Mouse (Mus musculus) CH12.LX (cell line): ENCODE measurements around the gene Nfkb2. TPM values are rescaled to one million over a fixed set of nuclear protein-coding genes. Genes with fewer than 3 reads are reported as not detected.

Experiments used
- DNase-seq: peaks from one replicate; pipeline ENCODE4 v3.0.0-alpha.2; 2013; ENCODE audit errors: extremely low read depth
- H3K27ac ChIP-seq: 2 replicates; pipeline ENCODE4 v1.5.1; 2012; ENCODE audit warnings: low read depth, mild to moderate bottlenecking, control low read depth, moderate library complexity; ENCODE audit not compliant: insufficient read depth
- H3K27me3 ChIP-seq: replicated peaks from 2 replicates; pipeline ENCODE3; 2012; ENCODE audit warnings: inconsistent platforms
- H3K36me3 ChIP-seq, 2 experiments: replicated peaks in 1 of 2; 2 replicates each; pipeline versions ENCODE3 to v1.6.1; 2012; ENCODE audit warnings: inconsistent platforms in 1 of 2, low read length in 1 of 2, mild to moderate bottlenecking in 1 of 2, mixed read lengths in 1 of 2, moderate library complexity in 1 of 2; ENCODE audit not compliant: control insufficient read depth in 1 of 2, insufficient read depth in 1 of 2
- H3K4me1 ChIP-seq, 2 experiments: 2 replicates each; pipeline ENCODE4 v1.6.1; 2012; ENCODE audit warnings: inconsistent platforms in 1 of 2, moderate library complexity in 1 of 2; ENCODE audit not compliant: insufficient read depth in 2 of 2, control insufficient read depth in 1 of 2
- H3K4me2 ChIP-seq: 2 replicates; pipeline ENCODE4 v1.6.1; 2012; ENCODE audit warnings: low read depth, mild to moderate bottlenecking, control low read depth; ENCODE audit not compliant: poor library complexity, insufficient read depth, severe bottlenecking
- H3K4me3 ChIP-seq, 3 experiments: fragments of 150-350 bp in 1 of 3; sonication (generic) in 1 of 3; replicated peaks in 1 of 3; 2 replicates each; pipeline versions ENCODE3 to v1.5.1; 2011 to 2012; ENCODE audit warnings: low read depth in 2 of 3, low read length in 2 of 3, mild to moderate bottlenecking in 2 of 3, moderate library complexity in 2 of 3, control low read depth in 1 of 3, improper control_type of control experiment in 1 of 3, inconsistent platforms in 1 of 3, mixed read lengths in 1 of 3; ENCODE audit not compliant: poor library complexity in 1 of 3
- H3K79me2 ChIP-seq: replicated peaks from 2 replicates; pipeline ENCODE4 v1.6.1; 2012; ENCODE audit warnings: mild to moderate bottlenecking, moderate library complexity; ENCODE audit not compliant: control insufficient read depth, poor library complexity, insufficient read depth, severe bottlenecking; ENCODE audit errors: extremely low read depth
- H3K9ac ChIP-seq: 2 replicates; pipeline ENCODE4 v1.6.1; 2012; ENCODE audit warnings: low read depth, mild to moderate bottlenecking, control low read depth, moderate library complexity; ENCODE audit not compliant: insufficient read depth
- H3K9me3 ChIP-seq: replicated peaks from 2 replicates; pipeline ENCODE3; 2012; ENCODE audit warnings: low read length, inconsistent platforms, mixed read lengths
- BHLHE40 ChIP-seq: IDR thresholded peaks from 2 replicates; pipeline ENCODE4 v1.6.1; 2011; ENCODE audit warnings: mild to moderate bottlenecking, low read depth, low read length, improper control_type of control experiment
- E2F4 ChIP-seq: IDR thresholded peaks from 2 replicates; pipeline ENCODE4 v1.6.1; 2011; ENCODE audit warnings: low read depth, low read length, improper control_type of control experiment; ENCODE audit not compliant: insufficient replicate concordance
- ETS1 ChIP-seq: conservative IDR thresholded peaks from 2 replicates; pipeline ENCODE4 v1.6.1; 2012; ENCODE audit warnings: low read depth, mild to moderate bottlenecking, inconsistent platforms, low read length, improper control_type of control experiment, moderate library complexity
- MAFK ChIP-seq: IDR thresholded peaks from 2 replicates; pipeline ENCODE4 v1.6.1; 2011; ENCODE audit warnings: low read length, improper control_type of control experiment; ENCODE audit not compliant: insufficient replicate concordance
- MAX ChIP-seq: IDR thresholded peaks from 2 replicates; pipeline ENCODE4 v1.6.1; 2011; ENCODE audit warnings: low read length, improper control_type of control experiment
- MXI1 ChIP-seq: IDR thresholded peaks from 2 replicates; pipeline ENCODE4 v1.6.1; 2011; ENCODE audit warnings: mild to moderate bottlenecking, low read depth, low read length, improper control_type of control experiment
- MYC ChIP-seq: IDR thresholded peaks from 2 replicates; pipeline ENCODE4 v1.6.1; 2011; ENCODE audit warnings: low read depth, mild to moderate bottlenecking, improper control_type of control experiment, low read length
- NELFE ChIP-seq: IDR thresholded peaks from 2 replicates; pipeline ENCODE4 v1.6.1; 2011; ENCODE audit warnings: low read depth, low read length, improper control_type of control experiment
- NRF1 ChIP-seq: IDR thresholded peaks from 2 replicates; pipeline ENCODE4 v1.6.1; 2014; ENCODE audit warnings: low read depth, mild to moderate bottlenecking, inconsistent platforms, low read length, improper control_type of control experiment, moderate library complexity
- POLR2AphosphoS2 ChIP-seq: IDR thresholded peaks from 2 replicates; pipeline ENCODE4 v1.6.1; 2011; ENCODE audit warnings: low read depth, low read length, improper control_type of control experiment
- SIN3A ChIP-seq: IDR thresholded peaks from 2 replicates; pipeline ENCODE4 v1.6.1; 2012; ENCODE audit warnings: low read length, improper control_type of control experiment, inconsistent platforms
- ZC3H11A ChIP-seq: IDR thresholded peaks from 2 replicates; pipeline ENCODE4 v1.6.1; 2012; ENCODE audit warnings: low read depth, mild to moderate bottlenecking, inconsistent platforms, low read length, improper control_type of control experiment
- dilution Hi-C: fragments of 300-500 bp; cut with MboI; formaldehyde crosslinking; loops from 2 replicates; pipeline ENCODE4 v1.14.3; 2020; ENCODE audit warnings: low sequenced_read_pairs; ENCODE audit not compliant: extremely low pct_unique_long_range_greater_than_20kb, extremely low pct_ligation_motif_present
- in situ Hi-C: fragments of 300-500 bp; cut with MboI; formaldehyde crosslinking; loops from 3 replicates; pipeline ENCODE4 v1.14.3; 2019; ENCODE audit warnings: low sequenced_read_pairs, low pct_ligation_motif_present, low pct_unique_long_range_greater_than_20kb, mixed read lengths
- polyA plus RNA-seq: library from polyadenylated mRNA; unstranded; fragments of >175 nt; gene quantifications from 2 replicates; pipeline ENCODE4 v1.2.1, GENCODE M21; 2012; ENCODE audit warnings: low read depth; ENCODE audit not compliant: insufficient read length
- total RNA-seq, 2 experiments: library from RNA; depleted of rRNA; stranded (reverse); fragments of 300-350 nt in 1 of 2; fragments of >200 nt in 1 of 2; gene quantifications; 2 replicates each; pipeline ENCODE4 v1.2.3; 2012 to 2014

Gene Nfkb2
- total and polyA plus RNA-seq, 3 experiments, result 44.3 to 71.7 (median 64.8) TPM

DNA sequence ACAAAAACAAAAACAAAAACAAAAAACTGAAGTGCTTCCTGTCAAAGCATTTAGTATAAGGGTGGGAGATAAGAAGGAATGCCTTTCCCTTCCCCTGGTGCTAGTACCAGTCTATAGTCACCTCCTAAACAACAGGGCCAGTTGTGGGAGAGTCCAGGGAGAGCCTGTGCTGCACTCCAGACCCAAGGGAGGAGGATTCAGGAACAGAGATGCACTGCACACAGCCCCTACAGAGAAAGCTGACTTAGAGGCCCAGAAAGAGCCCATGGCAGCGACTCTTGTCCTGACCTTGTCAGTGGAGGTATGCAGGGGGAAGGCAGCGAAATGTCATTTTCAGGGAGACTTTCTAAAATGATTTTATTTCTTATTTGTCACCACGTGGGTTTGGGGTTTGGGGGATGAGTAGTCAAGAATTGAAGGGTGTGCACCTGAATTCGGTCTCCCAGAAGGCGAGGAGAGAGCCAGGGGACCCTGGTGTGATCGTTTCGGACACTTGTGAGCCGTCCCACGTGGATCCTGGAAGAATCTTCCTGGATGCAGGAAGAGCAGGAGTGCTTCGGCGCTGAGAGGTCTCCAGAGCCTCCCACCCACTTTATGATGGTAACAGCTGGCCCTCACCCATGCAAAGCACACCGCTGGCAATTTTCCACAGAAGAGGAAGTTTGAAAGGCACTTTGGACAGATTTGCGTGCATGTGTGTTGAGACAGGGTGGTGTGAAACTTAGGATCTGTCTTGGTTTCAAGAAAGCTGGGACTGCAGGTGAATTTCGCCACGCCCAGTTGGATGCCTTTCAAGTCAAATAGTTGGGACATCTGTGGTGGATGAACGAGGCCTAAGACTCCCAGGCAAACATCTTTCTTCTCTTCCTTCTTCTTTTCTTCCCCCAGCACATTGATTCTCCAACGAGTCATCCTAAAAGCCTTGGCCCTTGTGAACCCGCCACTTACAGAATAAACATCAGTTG lies 587 bp upstream of the Nfkb2 start:
- peak overlapping the region; percentile 50 to 96 (median 71) for H3K4me3 ChIP-seq
- dilution Hi-C loops, result no loop called here
- no peaks in the 10 kb centered on the region for H3K9me3 ChIP-seq
- H3K4me2 ChIP-seq, result peak overlapping the region; percentile 77
- peaks cover 6% of the 10 kb centered on the region for H3K79me2 ChIP-seq
- H3K27ac ChIP-seq, result peak overlapping the region; percentile 69; the same call in 1 of the 2 replicates
- no peaks in the 10 kb centered on the region for H3K27me3 ChIP-seq
- peak; percentile 20 for DNase-seq
- H3K4me1 ChIP-seq, result peaks cover 8 to 32% of the 10 kb centered on the region in 2 experiments
- H3K36me3 ChIP-seq, result peaks cover 19 to 26% of the 10 kb centered on the region in 2 experiments
- H3K9ac ChIP-seq, result peak overlapping the region; percentile 9
- in situ Hi-C loops, result no loop called here
- TF ChIP-seq MAFK, result no peak
- TF ChIP-seq BHLHE40, result no peak
- no peak for TF ChIP-seq E2F4
- no peak for TF ChIP-seq POLR2AphosphoS2
- TF ChIP-seq ETS1, result no peak

DNA sequence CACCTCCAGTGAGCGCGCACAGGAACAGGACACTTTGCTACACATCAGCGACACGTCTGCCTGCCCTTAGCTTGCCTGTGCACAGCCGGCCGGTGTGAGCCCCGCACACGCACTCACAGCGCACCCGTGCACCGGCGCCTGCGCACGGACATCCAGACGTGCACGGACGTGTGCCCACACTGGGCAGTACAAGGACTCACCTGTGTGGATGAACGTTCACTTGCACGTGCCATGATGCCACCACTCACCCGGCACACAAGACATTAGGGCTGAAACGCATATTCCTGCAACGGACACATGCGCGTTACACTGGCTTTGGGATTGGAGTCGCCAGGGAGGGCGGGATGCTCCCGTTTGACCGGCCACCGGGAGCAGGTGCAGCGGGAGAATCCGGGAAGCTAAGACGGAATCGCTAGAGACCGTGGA lies 801 bp downstream of the Nfkb2 start:
- Histone ChIP-seq H3K4me2 (peak overlapping the region; percentile 1; the same call in 1 of the 2 replicates), H3K9ac (peak overlapping the region; percentile 48), H3K4me3 (peak overlapping the region; percentile 81 to 96 (median 95)), H3K4me1 (peaks cover 8 to 37% of the 10 kb centered on the region in 2 experiments), H3K9me3 (no peaks in the 10 kb centered on the region), H3K27ac (peak overlapping the region; percentile 95), H3K36me3 (peaks cover 33 to 40% of the 10 kb centered on the region in 2 experiments), H3K79me2 (peaks cover 6% of the 10 kb centered on the region), H3K27me3 (no peaks in the 10 kb centered on the region)
- in situ Hi-C loops, result no loop called here
- no peak for DNase-seq
- no peak for TF ChIP-seq NELFE
- TF ChIP-seq MYC, result 0 out of 2 replicates have a peak, but pooled peaks have one; percentile 20
- TF ChIP-seq NRF1, result peak; percentile 83
- TF ChIP-seq SIN3A, result peak; percentile 51; the same call in 1 of the 2 replicates
- TF ChIP-seq ZC3H11A, result no peak
- peak; percentile 81 for TF ChIP-seq MAX
- peak; percentile 70 for TF ChIP-seq MXI1
- peak; percentile 97 for TF ChIP-seq BHLHE40
- dilution Hi-C loops, result no loop called here
